Mouse (Mus musculus) liver, embryonic 14.5 days (tissue): ENCODE measurements at regions not wholly inside any gene's neighbourhood (a gene's known extent, or its start where the extent isn't known, plus 50 kb on each side); places are given as distances from the start of the nearest gene placed in this dataset.

Experiments used
- ATAC-seq: fragments of 200-750 bp; cut with Nextera tagmentation; 2 replicates; pipeline ENCODE4 v1.8.0; 2017; ENCODE audit warnings: moderate number of reproducible peaks, mild to moderate bottlenecking, moderate library complexity; ENCODE audit not compliant: insufficient read depth
- DNase-seq, 3 experiments: peaks; one replicate each; pipeline ENCODE4 v3.0.0-alpha.2; 2012 to 2013; ENCODE audit warnings: low read depth in 3 of 3, low spot score in 3 of 3
- H3K27ac ChIP-seq: fragments of 300-500 bp; sonication (generic); 2 replicates; pipeline ENCODE4 v1.5.1; 2014; ENCODE audit warnings: moderate library complexity, mild to moderate bottlenecking, control low read depth, inconsistent platforms
- H3K27me3 ChIP-seq: fragments of 300-500 bp; sonication (generic); 2 replicates; pipeline ENCODE4 v1.6.1; 2014; ENCODE audit warnings: mild to moderate bottlenecking, low read length, moderate library complexity; ENCODE audit not compliant: control insufficient read depth, insufficient read depth
- H3K36me3 ChIP-seq: fragments of 300-500 bp; sonication (generic); replicated peaks from 2 replicates; pipeline ENCODE4 v1.6.1; 2014; ENCODE audit warnings: low read depth; ENCODE audit not compliant: control insufficient read depth, insufficient read depth
- H3K4me1 ChIP-seq, 2 experiments: fragments of 200-500 bp in 1 of 2; fragments of 300-500 bp in 1 of 2; sonication (generic) in 1 of 2; replicated peaks; 2 replicates each; pipeline ENCODE4 v1.6.1; 2012 to 2014; ENCODE audit warnings: antibody characterized with exemption in 1 of 2, inconsistent platforms in 1 of 2, low read length in 1 of 2; ENCODE audit not compliant: control insufficient read depth in 2 of 2, insufficient read depth in 2 of 2
- H3K4me2 ChIP-seq: fragments of 300-500 bp; sonication (generic); 2 replicates; pipeline ENCODE4 v1.6.1; 2014; ENCODE audit warnings: low read depth, mild to moderate bottlenecking, control low read depth, moderate library complexity
- H3K4me3 ChIP-seq, 2 experiments: fragments of 200-500 bp in 1 of 2; fragments of 300-500 bp in 1 of 2; sonication (generic) in 1 of 2; 2 replicates each; pipeline ENCODE4 v1.5.1; 2012 to 2014; ENCODE audit warnings: low read depth in 2 of 2, low read length in 2 of 2, mild to moderate bottlenecking in 2 of 2, control low read depth in 1 of 2, inconsistent platforms in 1 of 2, moderate library complexity in 1 of 2; ENCODE audit not compliant: insufficient read depth in 1 of 2
- H3K9ac ChIP-seq: fragments of 300-500 bp; sonication (generic); replicated peaks from 2 replicates; pipeline ENCODE4 v1.6.1; 2014; ENCODE audit warnings: mild to moderate bottlenecking, control low read depth, moderate library complexity
- H3K9me3 ChIP-seq: fragments of 300-500 bp; sonication (generic); 2 replicates; pipeline ENCODE4 v1.6.1; 2016; ENCODE audit warnings: low read length, mixed read lengths; ENCODE audit not compliant: control insufficient read depth
- CTCF ChIP-seq: IDR thresholded peaks from 2 replicates; pipeline ENCODE4 v1.5.1; 2016; ENCODE audit warnings: antibody characterized with exemption, low read depth, control low read depth
- EP300 ChIP-seq: IDR thresholded peaks from 2 replicates; pipeline ENCODE4 v1.6.1; 2016; ENCODE audit warnings: antibody characterized with exemption, low read depth
- WGBS: fragments of 180-500 bp; shearing (Covaris S2); extraction: QIAGEN DNeasy Blood & Tissue Kit; methylation state at CpG from one replicate; pipeline ENCODE4 v1.1.7; 2014; ENCODE audit not compliant: insufficient replicate concordance; 5-methylcytosine and 5-hydroxymethylcytosine counted together

DNA sequence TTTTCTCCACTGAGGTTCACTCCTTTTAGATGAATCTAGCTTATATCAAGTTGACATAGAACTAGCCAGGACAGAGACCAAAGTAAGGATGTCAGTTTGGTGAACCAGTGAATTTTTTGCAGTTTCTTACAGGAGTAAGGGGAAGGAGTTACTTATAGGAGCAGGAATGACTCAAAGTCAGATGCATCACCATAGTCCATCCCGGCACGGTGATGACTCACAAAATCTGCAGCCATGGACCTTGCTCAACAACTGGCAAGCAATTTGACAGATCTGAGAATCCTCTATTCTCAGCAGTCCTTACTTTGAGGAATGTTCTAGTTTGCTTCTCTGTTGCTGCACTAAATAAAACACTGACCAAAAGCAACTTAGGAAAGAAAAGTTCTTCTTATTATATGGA, 341.7 kb upstream of the Castor2 start:
- no peaks in the 10 kb centered on the region for H3K36me3 ChIP-seq
- H3K9me3 ChIP-seq = no peaks in the 10 kb centered on the region; the same call in 1 of the 2 replicates
- TF ChIP-seq CTCF = no peak
- TF ChIP-seq EP300 = no peak
- no peak for ATAC-seq
- no peak overlapping the region for H3K9ac ChIP-seq
- no peak overlapping the region for H3K4me2 ChIP-seq
- no peak overlapping the region for H3K27ac ChIP-seq
- no peak for DNase-seq
- no peaks in the 10 kb centered on the region for H3K27me3 ChIP-seq
- no peak overlapping the region for H3K4me3 ChIP-seq
- WGBS = 70% methylated on average over 2 of the region's 2 CpGs
- H3K4me1 ChIP-seq = no peaks in the 10 kb centered on the region

DNA sequence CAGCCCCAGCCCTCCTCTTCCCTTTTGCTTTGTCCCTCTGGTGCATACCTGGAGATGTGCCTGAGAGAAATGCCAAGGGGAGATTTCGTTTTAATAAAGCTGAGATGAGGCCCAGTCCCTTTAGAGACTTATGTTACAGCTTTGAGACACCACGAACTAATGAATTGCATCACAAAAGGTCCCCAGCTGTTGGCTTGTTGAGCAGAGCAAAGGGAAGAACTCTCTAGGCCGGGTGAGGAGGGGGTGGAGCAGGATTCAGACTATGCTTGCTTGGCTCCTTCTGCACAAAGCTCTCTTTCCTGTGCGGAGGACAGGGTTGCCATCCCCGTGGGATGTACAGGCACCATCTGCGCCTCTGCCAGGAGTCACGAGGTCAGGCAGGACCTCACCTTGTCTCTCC, 345.3 kb upstream of the Castor2 start:
- no peak overlapping the region for H3K9ac ChIP-seq
- 31% methylated on average over 7 of the region's 7 CpGs for WGBS
- no peaks in the 10 kb centered on the region; the same call in 1 of the 2 replicates for H3K9me3 ChIP-seq
- no peaks in the 10 kb centered on the region for H3K27me3 ChIP-seq
- H3K4me2 ChIP-seq = no peak overlapping the region
- H3K4me1 ChIP-seq = no peaks in the 10 kb centered on the region
- TF ChIP-seq EP300 (no peak), CTCF (no peak)
- no peak overlapping the region for H3K27ac ChIP-seq
- H3K4me3 ChIP-seq = no peak overlapping the region
- ATAC-seq = no peak
- DNase-seq = no peak
- H3K36me3 ChIP-seq = no peaks in the 10 kb centered on the region

DNA sequence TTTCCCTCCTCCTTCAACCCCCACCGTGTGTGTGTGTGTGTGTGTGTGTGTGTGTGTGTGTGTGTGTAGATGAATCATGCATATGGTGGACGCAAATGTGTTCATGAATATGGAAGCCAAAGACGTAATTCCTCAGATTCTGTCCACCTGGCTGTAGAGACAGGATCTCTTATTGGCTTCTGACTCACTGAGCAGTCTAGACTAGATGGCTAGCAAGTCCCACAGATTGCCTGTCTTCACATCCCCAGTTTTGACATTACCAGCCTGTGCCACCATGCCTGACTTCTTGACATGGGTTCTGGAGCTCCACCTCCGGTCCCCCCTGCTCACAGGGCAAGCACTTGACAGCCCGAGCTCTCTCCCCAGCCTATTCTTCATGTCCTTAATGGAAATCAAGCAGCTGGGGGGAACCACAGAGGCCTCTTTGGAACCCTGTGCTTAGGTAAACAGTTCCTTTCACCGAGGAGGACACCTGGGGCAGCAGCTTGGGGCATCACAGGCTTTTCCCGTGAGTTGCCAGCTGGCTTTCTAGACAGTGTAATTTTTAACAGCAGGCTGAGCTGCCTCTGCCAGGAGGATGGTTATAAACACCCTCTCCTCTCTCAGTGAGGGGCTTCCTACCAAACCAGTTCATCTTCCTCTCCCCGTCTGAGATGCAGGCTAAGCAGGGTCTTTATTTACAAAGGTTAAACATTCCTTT, 345.9 kb upstream of the Castor2 start:
- Histone ChIP-seq H3K36me3 (no peaks in the 10 kb centered on the region), H3K4me3 (no peak overlapping the region), H3K27me3 (no peaks in the 10 kb centered on the region), H3K4me2 (no peak overlapping the region), H3K9ac (no peak overlapping the region), H3K9me3 (no peaks in the 10 kb centered on the region; the same call in 1 of the 2 replicates), H3K4me1 (no peaks in the 10 kb centered on the region), H3K27ac (no peak overlapping the region)
- WGBS = 37% methylated on average over 8 of the region's 8 CpGs
- DNase-seq = no peak
- TF ChIP-seq CTCF (no peak), EP300 (no peak)
- no peak for ATAC-seq

DNA sequence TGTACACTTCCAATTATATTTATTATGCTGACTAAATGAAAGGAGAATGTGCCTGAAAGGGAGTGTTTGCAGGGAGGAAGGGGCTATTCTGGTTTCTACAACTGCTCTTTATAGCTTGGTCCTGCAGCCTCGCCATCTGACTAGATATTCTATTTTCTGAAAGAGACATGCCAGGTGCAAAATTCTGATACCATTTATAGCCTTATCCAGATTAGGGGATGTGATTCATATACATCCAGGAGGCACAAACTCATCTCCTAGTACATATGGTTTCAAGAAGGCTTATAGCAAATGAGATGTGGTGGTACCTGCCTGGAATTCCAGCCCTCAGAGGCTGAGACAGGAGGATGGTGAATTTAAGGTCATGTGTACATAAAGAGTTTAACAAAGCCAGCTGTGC, 352.6 kb upstream of the Castor2 start:
- Histone ChIP-seq H3K27me3 (no peaks in the 10 kb centered on the region), H3K4me1 (no peaks in the 10 kb centered on the region), H3K36me3 (no peaks in the 10 kb centered on the region), H3K27ac (no peak overlapping the region), H3K4me3 (no peak overlapping the region), H3K4me2 (no peak overlapping the region), H3K9ac (no peak overlapping the region), H3K9me3 (no peaks in the 10 kb centered on the region)
- TF ChIP-seq EP300 (no peak), CTCF (no peak)
- WGBS = 66% methylated on average over 1 of the region's 1 CpGs
- DNase-seq (no peak), ATAC-seq (no peak)

DNA sequence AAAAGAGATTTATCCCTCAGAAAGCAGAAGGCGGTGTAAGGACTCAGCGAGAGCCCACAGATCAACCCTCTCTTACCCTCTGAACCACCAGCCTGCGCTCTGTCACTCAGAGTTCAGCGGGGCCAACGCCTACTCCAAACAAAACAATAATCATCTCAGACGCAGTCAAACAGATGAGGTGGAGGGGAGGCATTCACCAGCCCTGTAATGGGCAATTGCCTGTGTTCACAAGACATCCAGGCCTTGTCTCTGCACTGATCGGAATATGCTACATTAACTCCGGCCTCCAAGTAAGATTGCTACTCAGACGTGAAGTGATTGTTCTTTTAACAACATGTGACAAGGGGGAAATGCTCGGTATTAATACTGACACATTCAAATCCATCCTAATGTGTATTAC, 353.1 kb upstream of the Castor2 start:
- Histone ChIP-seq H3K27ac (no peak overlapping the region), H3K36me3 (no peaks in the 10 kb centered on the region), H3K4me1 (no peaks in the 10 kb centered on the region), H3K9me3 (no peaks in the 10 kb centered on the region), H3K4me3 (no peak overlapping the region), H3K27me3 (no peaks in the 10 kb centered on the region), H3K4me2 (no peak overlapping the region), H3K9ac (no peak overlapping the region)
- no peak for ATAC-seq
- no peak for DNase-seq
- 65% methylated on average over 10 of the region's 10 CpGs for WGBS
- no peak for TF ChIP-seq CTCF
- no peak for TF ChIP-seq EP300
